Mouse (Mus musculus) G1E (cell line): ENCODE results near the gene Sept12.

Source experiments
- CTCF ChIP-seq: IDR thresholded peaks from 2 replicates; pipeline ENCODE4 v1.5.1; 2012; ENCODE audit warnings: low read depth, low read length, inconsistent platforms, mixed read lengths
- GATA2 ChIP-seq: IDR thresholded peaks from 2 replicates; pipeline ENCODE4 v1.6.1; 2012; ENCODE audit warnings: low read depth, low read length, inconsistent platforms, borderline replicate concordance
- POLR2AphosphoS5 ChIP-seq: IDR thresholded peaks from 2 replicates; pipeline ENCODE4 v1.6.1; 2012; ENCODE audit warnings: low read depth, low read length, inconsistent platforms; ENCODE audit not compliant: insufficient replicate concordance
- TAL1 ChIP-seq: conservative IDR thresholded peaks from 2 replicates; pipeline ENCODE4 v1.6.1; 2012; ENCODE audit warnings: low read depth, low read length, inconsistent platforms, mixed read lengths

DNA sequence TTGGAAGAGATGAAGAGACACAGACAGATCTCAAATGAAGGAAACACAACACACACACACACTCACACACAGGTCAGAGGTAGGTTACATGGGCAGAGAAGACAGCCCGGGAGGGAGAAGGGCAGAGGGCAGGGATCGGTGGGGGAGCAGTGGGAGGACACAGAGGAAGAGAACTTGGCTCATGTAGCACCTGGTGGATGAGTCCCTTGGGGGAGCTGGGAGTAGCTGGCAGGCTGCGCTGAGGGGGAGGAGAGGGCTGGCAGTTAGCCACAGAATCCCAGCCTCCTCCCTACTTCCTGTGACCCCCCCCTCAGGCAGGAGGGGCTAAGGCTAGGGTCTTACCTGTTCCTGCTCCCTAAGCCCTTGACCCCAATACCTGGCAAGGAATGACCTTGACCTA is at the start of gene Sept12:
- TF ChIP-seq CTCF (no peak), POLR2AphosphoS5 (no peak), GATA2 (no peak), TAL1 (no peak)
